Mouse (Mus musculus): ENCODE results near the gene Ddah2. TPM values are rescaled to one million over a fixed set of nuclear protein-coding genes. Genes with fewer than 3 reads are reported as not detected.
A peak's percentile ranks its signal among the peaks of the same experiment; 100 is the strongest.
"Not testable (repeated sequence)": the region's sequence is repeated elsewhere in the genome, so short reads cannot be mapped to it uniquely, and the experiment has no call there.

Gene Ddah2
- polyA plus RNA-seq, 1 experiment, result 59.5 TPM

DNA sequence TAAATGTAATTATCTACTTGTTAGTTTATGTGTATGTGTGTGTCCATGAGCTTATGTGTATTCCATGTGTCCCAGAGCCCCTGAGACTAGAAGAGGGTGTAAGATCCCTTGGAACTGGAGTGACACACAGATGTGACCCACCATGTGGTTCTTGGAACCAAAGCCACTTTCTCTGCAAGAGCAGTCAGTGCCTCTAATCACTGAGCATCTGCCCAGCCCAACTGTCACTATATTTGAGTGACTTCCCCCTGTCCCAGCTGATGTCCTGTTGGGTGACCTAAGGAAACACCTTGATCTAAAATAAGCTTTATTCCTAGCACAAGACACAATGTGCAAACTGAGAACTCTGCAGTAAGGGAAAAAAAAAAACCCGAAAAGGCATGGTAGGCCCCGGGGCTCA is 30.5 kb upstream of the Ddah2 start:
- H3K4me3 ChIP-seq (replicated peaks; ENCODE audit: insufficient read depth, low read depth, low read length), result no peak overlapping the region
- H3K27ac ChIP-seq (ENCODE audit: insufficient read depth, low read length), result no peak overlapping the region
- 51% methylated on average over 2 of the region's 2 CpGs for WGBS
- no peak for DNase-seq
- H3K27me3 ChIP-seq (ENCODE audit: control insufficient read depth, insufficient read depth, low read length), result no peaks in the 10 kb centered on the region
- TF ChIP-seq CTCF (IDR thresholded peaks at IDR 0.05; ENCODE audit: borderline replicate concordance, insufficient read depth, low read depth, low read length), result no peak
- TF ChIP-seq POLR2A (IDR thresholded peaks at IDR 0.05; ENCODE audit: borderline replicate concordance, insufficient read depth, low read length), result no peak
- H3K4me1 ChIP-seq (ENCODE audit: control insufficient read depth, insufficient read depth, low read length), result no peaks in the 10 kb centered on the region; the same call in 1 of the 2 replicates

DNA sequence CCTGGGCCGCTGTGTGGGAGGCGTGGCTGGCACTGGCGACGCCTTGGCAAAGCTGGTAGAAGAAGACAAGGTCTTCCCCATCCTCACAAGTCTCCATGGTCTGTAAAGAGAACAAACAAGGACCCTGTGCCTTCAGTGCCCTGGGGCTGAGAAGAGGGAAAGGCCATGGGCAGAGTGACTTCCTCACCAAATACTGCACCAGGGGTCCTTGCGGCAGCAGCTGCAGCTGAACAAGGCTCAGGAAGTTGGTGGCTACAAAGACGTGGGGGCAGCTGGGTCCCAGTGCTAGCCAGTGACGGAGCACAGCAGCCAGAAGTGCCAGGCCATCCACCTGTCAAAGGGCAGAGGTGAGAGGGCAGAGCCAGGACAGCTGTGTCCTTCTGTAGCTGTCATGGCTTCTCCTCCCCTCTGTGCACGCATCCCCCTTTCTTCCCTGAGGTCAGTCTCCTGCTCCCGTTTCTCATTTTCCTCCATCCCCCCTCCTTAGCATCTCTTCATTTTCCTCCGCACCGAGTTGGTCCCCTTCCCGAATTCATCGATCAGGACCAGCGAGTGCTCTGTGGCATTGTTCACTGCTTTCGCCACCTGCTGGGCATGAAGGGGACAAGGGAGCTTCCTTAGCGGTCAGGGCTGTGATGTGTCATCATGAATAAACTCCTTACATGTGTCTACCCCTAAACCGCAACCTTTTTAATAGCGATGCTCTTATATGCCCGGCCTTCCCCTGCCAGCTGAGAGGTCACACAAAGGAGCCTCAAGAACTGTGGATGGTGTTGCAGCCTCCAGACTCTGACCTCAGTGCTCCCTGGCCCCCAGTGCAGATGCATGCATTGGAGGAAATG is 28.9 kb upstream of the Ddah2 start:
- no peaks in the 10 kb centered on the region for H3K27me3 ChIP-seq (ENCODE audit: control insufficient read depth, insufficient read depth, low read length)
- TF ChIP-seq CTCF (IDR thresholded peaks at IDR 0.05; ENCODE audit: borderline replicate concordance, insufficient read depth, low read depth, low read length) (peak; percentile 37; the same call in 1 of the 2 replicates), POLR2A (IDR thresholded peaks at IDR 0.05; ENCODE audit: borderline replicate concordance, insufficient read depth, low read length) (no peak)
- 45% methylated on average over 19 of the region's 19 CpGs for WGBS
- no peaks in the 10 kb centered on the region; the same call in 1 of the 2 replicates for H3K4me1 ChIP-seq (ENCODE audit: control insufficient read depth, insufficient read depth, low read length)
- peak in 1 of 2 experiments; percentile 27 for DNase-seq
- H3K27ac ChIP-seq (ENCODE audit: insufficient read depth, low read length), result no peak overlapping the region
- H3K4me3 ChIP-seq (replicated peaks; ENCODE audit: insufficient read depth, low read depth, low read length), result no peak overlapping the region

GRCm38 (mm10) chr17:35031272-35031671 is 27.6 kb upstream of the Ddah2 start:
- TF ChIP-seq POLR2A (IDR thresholded peaks at IDR 0.05; ENCODE audit: borderline replicate concordance, insufficient read depth, low read length) (no peak), CTCF (IDR thresholded peaks at IDR 0.05; ENCODE audit: borderline replicate concordance, insufficient read depth, low read depth, low read length) (no peak)
- Histone ChIP-seq H3K27ac (ENCODE audit: insufficient read depth, low read length) (no peak overlapping the region), H3K27me3 (ENCODE audit: control insufficient read depth, insufficient read depth, low read length) (no peaks in the 10 kb centered on the region), H3K4me3 (replicated peaks; ENCODE audit: insufficient read depth, low read depth, low read length) (no peak overlapping the region), H3K4me1 (ENCODE audit: control insufficient read depth, insufficient read depth, low read length) (no peaks in the 10 kb centered on the region; the same call in 1 of the 2 replicates)
- DNase-seq, result no peak
- 25% methylated on average over 11 of the region's 11 CpGs for WGBS

- no peak overlapping the region for H3K27ac ChIP-seq (ENCODE audit: insufficient read depth, low read length)
- H3K4me1 ChIP-seq (ENCODE audit: control insufficient read depth, insufficient read depth, low read length), result no peaks in the 10 kb centered on the region; the same call in 1 of the 2 replicates
- TF ChIP-seq POLR2A (IDR thresholded peaks at IDR 0.05; ENCODE audit: borderline replicate concordance, insufficient read depth, low read length), result no peak
- no peak for TF ChIP-seq CTCF (IDR thresholded peaks at IDR 0.05; ENCODE audit: borderline replicate concordance, insufficient read depth, low read depth, low read length)
- no peak overlapping the region for H3K4me3 ChIP-seq (replicated peaks; ENCODE audit: insufficient read depth, low read depth, low read length)
- DNase-seq, result no peak
- WGBS, result 92% methylated on average over 7 of the region's 7 CpGs
- H3K27me3 ChIP-seq (ENCODE audit: control insufficient read depth, insufficient read depth, low read length), result no peaks in the 10 kb centered on the region
These were observed 27.0 kb upstream of the Ddah2 start for GRCm38 (mm10) chr17:35031880-35032279.

DNA sequence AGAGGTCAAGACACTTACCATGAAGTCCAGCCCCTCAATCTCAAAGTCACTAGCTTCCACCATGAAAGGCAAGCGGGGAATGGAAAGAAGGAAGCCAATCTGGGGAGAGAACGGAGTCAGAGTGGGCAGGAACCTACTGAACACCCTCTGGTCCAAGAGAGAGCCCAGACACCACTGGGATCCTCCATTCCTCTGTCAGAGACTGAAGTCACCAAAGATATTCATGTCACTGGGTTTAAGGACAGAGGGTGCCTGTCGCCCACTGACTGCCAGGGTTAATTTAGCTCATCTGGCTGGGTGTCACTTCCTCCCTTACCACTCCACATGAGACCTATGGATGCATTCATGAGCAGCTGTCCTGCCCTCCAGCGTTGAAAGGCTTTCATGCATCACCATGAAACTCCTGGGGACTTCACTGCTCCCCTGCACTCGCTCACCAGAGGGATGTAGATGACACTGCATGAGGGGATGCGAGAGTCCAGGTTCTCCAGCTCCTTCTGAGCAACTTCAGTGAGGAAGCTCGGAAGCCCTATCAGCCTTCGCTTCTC is 26.4 kb upstream of the Ddah2 start:
- no peak for DNase-seq
- no peak for TF ChIP-seq POLR2A (IDR thresholded peaks at IDR 0.05; ENCODE audit: borderline replicate concordance, insufficient read depth, low read length)
- TF ChIP-seq CTCF (IDR thresholded peaks at IDR 0.05; ENCODE audit: borderline replicate concordance, insufficient read depth, low read depth, low read length), result no peak
- H3K4me1 ChIP-seq (ENCODE audit: control insufficient read depth, insufficient read depth, low read length), result no peaks in the 10 kb centered on the region; the same call in 1 of the 2 replicates
- no peak overlapping the region for H3K4me3 ChIP-seq (replicated peaks; ENCODE audit: insufficient read depth, low read depth, low read length)
- no peak overlapping the region for H3K27ac ChIP-seq (ENCODE audit: insufficient read depth, low read length)
- no peaks in the 10 kb centered on the region for H3K27me3 ChIP-seq (ENCODE audit: control insufficient read depth, insufficient read depth, low read length)
- 69% methylated on average over 8 of the region's 8 CpGs for WGBS

DNA sequence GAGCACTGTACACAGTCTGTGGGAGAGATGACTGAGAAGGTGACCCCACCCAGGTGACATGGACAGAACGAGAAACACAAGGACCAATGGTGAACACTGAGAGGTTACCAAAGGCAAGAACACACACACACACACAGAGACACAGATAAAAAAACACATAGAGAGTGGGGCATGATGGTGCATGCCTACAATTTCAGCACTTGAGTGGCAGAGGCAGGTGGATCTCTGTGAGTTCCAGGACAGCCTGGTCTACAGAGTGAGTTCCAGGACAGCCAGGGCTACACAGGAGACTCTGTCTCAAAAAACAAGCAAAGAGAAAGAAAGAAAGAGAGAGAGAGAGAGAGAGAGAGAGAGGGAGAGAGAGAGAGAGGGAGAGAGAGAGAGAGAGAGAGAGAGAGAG is 25.1 kb upstream of the Ddah2 start:
- H3K4me3 ChIP-seq (replicated peaks; ENCODE audit: insufficient read depth, low read depth, low read length); H3K4me1 ChIP-seq (ENCODE audit: control insufficient read depth, insufficient read depth, low read length); DNase-seq; H3K27me3 ChIP-seq (ENCODE audit: control insufficient read depth, insufficient read depth, low read length); H3K27ac ChIP-seq (ENCODE audit: insufficient read depth, low read length): not testable (repeated sequence)
- 76% methylated on average over 1 of the region's 1 CpGs for WGBS

DNA sequence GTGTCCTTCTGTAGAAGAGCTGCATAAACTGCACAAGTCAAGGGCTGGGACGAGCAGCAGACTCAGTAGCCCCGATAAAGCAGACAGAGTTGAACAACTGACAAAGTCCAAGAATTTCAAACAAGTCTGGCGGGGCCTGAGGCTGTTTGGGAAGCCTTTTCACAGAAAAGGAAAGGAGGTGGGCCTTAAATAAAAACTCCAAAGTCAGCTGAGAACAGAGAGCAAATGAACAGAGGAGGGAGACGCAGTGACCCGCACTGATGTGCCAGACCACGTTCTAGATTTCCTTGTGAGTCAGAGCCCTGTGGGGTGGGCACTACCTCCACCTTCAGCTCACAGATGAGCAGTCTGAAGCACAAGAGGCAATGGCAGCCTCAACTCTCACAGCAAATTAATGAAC is 23.9 kb upstream of the Ddah2 start:
- DNase-seq, result no peak
- Histone ChIP-seq H3K27ac (ENCODE audit: insufficient read depth, low read length) (no peak overlapping the region), H3K4me1 (ENCODE audit: control insufficient read depth, insufficient read depth, low read length) (no peaks in the 10 kb centered on the region), H3K27me3 (ENCODE audit: control insufficient read depth, insufficient read depth, low read length) (no peaks in the 10 kb centered on the region), H3K4me3 (replicated peaks; ENCODE audit: insufficient read depth, low read depth, low read length) (no peak overlapping the region)
- TF ChIP-seq CTCF (IDR thresholded peaks at IDR 0.05; ENCODE audit: borderline replicate concordance, insufficient read depth, low read depth, low read length) (no peak), POLR2A (IDR thresholded peaks at IDR 0.05; ENCODE audit: borderline replicate concordance, insufficient read depth, low read length) (no peak)
- WGBS, result 85% methylated on average over 6 of the region's 6 CpGs

Data from cerebellum, adult 2 months (tissue).